Mouse (Mus musculus) cortical plate, adult 2 months (tissue): Measurements from ENCODE around the gene Tnpo2.

Source experiments
- CTCF ChIP-seq: fragments of 200-500 bp; IDR thresholded peaks from 2 replicates; pipeline ENCODE4 v1.5.1; 2011; ENCODE audit warnings: mild to moderate bottlenecking, control low read depth, low read length; ENCODE audit not compliant: insufficient read depth; ENCODE audit errors: extremely low read depth
- POLR2A ChIP-seq: fragments of 200-500 bp; IDR thresholded peaks from 2 replicates; pipeline ENCODE4 v1.6.1; 2011; ENCODE audit warnings: mild to moderate bottlenecking, low read length, control low read depth; ENCODE audit not compliant: insufficient read depth; ENCODE audit errors: extremely low read depth

DNA sequence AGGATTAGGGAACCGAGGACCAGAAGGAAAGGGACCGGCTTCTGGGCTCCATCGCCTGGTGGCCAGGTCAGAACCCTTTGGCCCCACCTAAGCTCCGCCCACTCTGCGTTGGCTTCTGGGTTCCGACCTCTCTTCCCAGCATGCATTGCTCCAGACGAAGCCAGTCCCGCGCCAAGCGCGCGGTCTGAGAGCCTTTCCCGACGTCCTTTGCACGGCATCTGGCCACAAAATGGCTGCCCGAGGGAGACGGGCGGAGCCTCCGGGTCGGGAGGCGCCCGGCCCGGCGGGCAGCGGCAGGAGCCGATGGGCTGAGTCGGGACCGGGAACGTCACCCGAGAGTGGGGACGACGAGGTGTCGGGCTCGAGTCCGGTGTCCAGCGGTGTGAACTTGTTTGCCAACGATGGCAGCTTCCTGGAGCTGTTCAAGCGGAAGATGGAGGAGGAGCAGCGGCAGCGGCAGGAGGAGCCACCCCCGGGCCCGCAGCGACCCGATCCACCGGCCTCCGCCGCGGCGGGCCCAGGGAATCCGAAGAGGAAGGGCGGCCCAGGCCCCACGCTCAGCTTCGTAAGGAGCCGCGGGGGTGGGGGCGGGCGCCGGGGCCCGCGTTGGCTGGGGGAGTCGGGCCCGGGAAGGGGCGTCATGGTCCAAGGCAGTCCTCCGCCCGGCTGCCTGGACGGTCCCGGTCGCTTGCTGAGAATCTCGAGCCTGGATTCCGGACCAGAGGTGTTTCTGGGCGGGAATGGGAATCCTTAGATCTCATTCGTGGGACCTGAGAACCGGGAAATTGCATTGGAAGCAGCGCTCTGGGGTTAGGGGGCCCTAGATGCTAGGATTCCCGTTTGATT, 9.8 kb upstream of the Tnpo2 start, which contains the start of gene Trir:
- peak; percentile 94 for TF ChIP-seq POLR2A
- no peak for TF ChIP-seq CTCF
